Mouse (Mus musculus) cortical plate, adult 2 months (tissue): ENCODE measurements around the gene Papln.

Experiments
- CTCF ChIP-seq: fragments of 200-500 bp; IDR thresholded peaks from 2 replicates; pipeline ENCODE4 v1.5.1; 2011; ENCODE audit warnings: mild to moderate bottlenecking, control low read depth, low read length; ENCODE audit not compliant: insufficient read depth; ENCODE audit errors: extremely low read depth
- POLR2A ChIP-seq: fragments of 200-500 bp; IDR thresholded peaks from 2 replicates; pipeline ENCODE4 v1.6.1; 2011; ENCODE audit warnings: mild to moderate bottlenecking, low read length, control low read depth; ENCODE audit not compliant: insufficient read depth; ENCODE audit errors: extremely low read depth

DNA sequence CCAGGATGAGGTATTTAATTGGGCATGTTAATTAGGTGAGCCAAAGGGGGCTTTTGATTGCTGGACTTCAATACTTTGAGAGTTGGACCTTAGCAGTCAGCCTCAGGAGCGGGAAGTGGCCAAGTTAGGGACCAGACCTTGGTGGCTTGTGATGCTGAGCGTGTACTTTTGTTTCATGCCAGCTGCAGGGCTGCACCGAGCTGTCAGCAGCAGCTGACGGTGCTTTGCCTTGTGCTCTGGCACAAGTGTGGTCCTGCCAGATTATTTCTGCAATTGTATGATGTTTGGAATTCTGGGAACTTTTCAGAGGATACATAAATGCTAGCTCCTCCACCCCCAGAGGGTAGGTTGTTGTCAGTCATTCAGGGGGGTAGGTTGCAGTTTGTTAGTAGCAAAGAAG is 21.9 kb downstream of the Papln start:
- TF ChIP-seq CTCF (no peak), POLR2A (no peak)
